Mouse (Mus musculus) kidney, adult 2 months (tissue): ENCODE measurements at regions not wholly inside any gene's neighbourhood (a gene's known extent, or its start where the extent isn't known, plus 50 kb on each side); places are given as distances from the start of the nearest gene placed in this dataset.

ENCODE experiments used
- CTCF ChIP-seq: fragments of 200-500 bp; conservative IDR thresholded peaks from 2 replicates; pipeline ENCODE4 v1.5.1; 2011; ENCODE audit warnings: low read depth, mild to moderate bottlenecking, control low read depth, low read length, moderate library complexity, mixed read lengths; ENCODE audit not compliant: insufficient read depth, insufficient read length
- POLR2A ChIP-seq: fragments of 200-500 bp; IDR thresholded peaks from one replicate; pipeline ENCODE4 v1.6.1; 2011; ENCODE audit warnings: low read depth, low read length, control low read depth

- TF ChIP-seq CTCF (no peak), POLR2A (no peak)
Observed at GRCm38 (mm10) chr10:112863375-112863774, 65.4 kb downstream of the Atxn7l3b start.
